Mouse (Mus musculus) neutrophil, adult 65 days (primary cell): ENCODE results near the gene Clasp1. TPM values are rescaled to one million over a fixed set of nuclear protein-coding genes. Genes with fewer than 3 reads are reported as not detected.

ENCODE experiments used
- total RNA-seq: library from RNA; stranded (reverse); gene quantifications from 2 replicates; pipeline ENCODE4 v1.2.4, GENCODE M21; 2023

The Clasp1 gene
- 104 and 172 TPM in 2 replicates for total RNA-seq

DNA sequence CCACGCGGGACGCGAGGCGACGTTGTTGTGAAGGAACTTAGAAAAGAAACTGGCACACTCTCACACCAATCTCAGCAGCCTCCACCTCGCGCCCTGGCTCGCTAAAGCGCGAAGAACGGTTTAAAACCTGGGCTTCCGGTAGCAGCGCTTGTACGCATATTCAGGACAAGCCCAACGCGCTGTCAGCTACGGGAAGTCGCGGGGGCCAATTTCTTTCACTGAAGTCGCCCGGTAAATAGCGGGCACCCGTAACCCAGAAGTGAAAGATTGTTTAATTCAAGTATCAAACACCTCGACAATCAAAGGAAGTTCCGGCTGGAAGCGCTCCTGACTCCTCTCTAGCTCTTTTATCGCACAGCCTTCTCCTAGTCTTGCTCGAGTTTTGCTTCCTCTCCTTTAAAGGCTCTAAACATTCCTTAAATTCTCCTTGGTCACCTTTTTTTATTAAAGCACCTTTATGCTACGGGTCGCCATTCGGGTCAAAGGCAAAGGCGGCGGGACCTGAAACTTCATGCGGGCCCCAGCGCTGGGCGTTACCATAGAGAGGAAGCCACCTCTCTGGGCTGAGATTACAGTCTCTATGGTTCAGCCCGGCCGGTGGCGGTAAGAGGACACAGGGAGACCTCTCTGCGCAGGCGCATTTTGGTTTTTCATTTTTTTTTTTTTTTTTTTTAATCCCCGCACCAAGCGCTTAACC, at the start of gene Clasp1:
Gene Clasp1 (plus strand): TSS at position 302 of the 697 bp plus-strand sequence.

GRCm38 (mm10) chr1:118627781-118628464, 239.1 kb downstream of the Clasp1 start, which contains the start of gene Tfcp2l1:
Tfcp2l1 (plus strand) TSS chr1:118627945.

Other genes with a start within 250 kb of the Clasp1 start
- not detected in 2 replicates for gene Gm29106, start 212.5 kb upstream of the Clasp1 start, total RNA-seq
- 44.7 and 57.4 TPM in 2 replicates for gene Tsn, start 77.3 kb upstream of the Clasp1 start, total RNA-seq
- 15.0 and 18.2 TPM in 2 replicates for gene Nifk, start 67.2 kb upstream of the Clasp1 start, total RNA-seq
- gene Tfcp2l1, start 238.9 kb downstream of the Clasp1 start, total RNA-seq = 0.07 TPM in 1 of 2 replicates, not detected in the other